Mouse (Mus musculus) adrenal gland, adult 18-20 months (tissue): ENCODE measurements around the gene Olfr259. TPM values are rescaled to one million over a fixed set of nuclear protein-coding genes. Genes with fewer than 3 reads are reported as not detected.

Source experiments
- DNase-seq, 2 experiments: peaks; one replicate each; pipeline ENCODE4 v3.0.0; 2021 to 2022; ENCODE audit warnings: low spot score in 2 of 2
- long read RNA-seq, 2 experiments: library from polyadenylated mRNA; stranded (forward); transcript quantifications; one replicate each; pipeline ENCODE4 v2.0.0; 2021
- total RNA-seq, 2 experiments: library from RNA; stranded (reverse); gene quantifications; 1 replicate in 1 of 2; 2 replicates in 1 of 2; pipeline ENCODE4 v1.2.3; 2021

Olfr259 gene
- not detected for total RNA-seq
- long read RNA-seq, experiment 1 = 0 reads
- long read RNA-seq, experiment 2 = 0 reads

DNA sequence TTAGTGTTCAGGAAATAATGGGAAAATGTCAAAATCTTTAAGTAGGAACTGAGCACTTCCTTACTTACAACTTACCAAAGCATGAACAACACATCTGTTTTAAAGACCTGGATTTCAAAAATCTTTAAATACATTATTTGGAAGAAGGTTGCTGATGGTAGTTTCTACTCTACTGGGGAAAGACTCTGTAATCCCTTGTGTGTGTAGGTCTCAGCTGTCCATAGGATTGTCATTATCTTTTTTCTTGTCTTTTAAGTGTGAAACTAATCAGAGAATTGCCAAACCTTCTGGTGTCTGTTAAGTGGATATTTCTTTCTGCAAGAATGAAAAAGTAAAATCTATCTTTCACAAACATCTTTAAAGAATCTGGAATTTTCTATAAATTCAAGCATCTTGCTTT is at the start of gene Olfr259:
TSS of gene Olfr259 (minus strand) at position 101 of the 400 bp plus-strand sequence.
- no peak for DNase-seq

DNA sequence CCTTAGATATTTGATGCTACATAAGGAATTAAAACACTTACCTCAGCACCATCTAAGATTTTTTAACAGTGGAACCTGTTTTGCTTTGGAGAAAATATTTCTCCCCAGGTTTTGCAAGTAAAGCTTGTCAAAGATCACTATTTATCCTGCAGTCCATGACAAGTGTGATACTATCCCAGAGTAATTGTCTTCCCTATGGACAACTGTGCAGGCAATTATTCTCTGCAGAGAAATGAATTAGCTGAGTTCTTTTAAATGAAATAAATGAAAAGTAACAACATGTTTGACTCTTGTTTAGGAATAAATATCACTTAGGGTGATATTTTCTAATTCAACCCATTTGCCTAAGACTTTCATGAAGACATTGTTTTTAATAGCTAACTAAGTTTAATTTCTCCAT is 38.2 kb upstream of the Olfr259 start, which contains the start of gene Olfr1111:
TSS of gene Olfr1111 (minus strand) at position 101 of the 400 bp plus-strand sequence.
- DNase-seq = no peak

DNA sequence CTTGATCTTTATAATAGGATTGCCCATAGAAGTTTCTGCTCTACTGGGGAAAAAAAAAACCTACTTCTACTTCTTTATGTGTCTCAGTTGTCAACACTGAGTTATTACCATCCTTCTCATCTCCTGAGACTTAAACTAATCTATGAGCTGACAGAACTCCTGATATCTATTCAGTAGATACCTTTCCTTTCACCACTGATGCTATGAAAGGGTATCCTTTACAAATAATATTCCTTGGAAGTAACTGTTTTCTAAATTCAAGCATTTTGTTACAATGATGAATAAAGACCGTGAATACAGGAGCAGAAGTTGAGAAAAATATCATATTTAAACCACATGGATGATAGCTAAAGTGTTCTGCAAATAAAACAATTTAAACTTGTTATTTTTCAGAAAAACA is 25.8 kb upstream of the Olfr259 start, which contains the start of gene Olfr1110:
TSS of gene Olfr1110 (minus strand) at position 101 of the 400 bp plus-strand sequence.
- DNase-seq = no peak

DNA sequence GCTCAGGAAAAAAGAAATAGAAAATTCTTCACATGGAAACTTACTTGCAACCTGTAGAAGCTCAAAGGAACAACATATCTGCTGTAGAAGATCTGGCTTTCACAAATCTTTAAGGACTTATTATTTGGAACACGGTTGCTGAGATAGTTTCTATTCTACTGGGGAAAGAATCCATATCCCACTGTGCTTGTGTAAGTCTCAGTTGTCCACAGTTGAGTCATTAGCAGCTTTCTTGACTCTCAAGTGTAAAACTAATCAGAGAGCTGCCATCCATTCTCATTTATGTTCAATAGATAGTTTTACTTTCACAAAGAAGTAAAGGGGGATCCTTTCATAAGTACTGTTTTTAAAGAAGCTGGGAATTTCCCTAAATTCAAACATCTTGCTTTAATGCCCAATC is 18.5 kb downstream of the Olfr259 start, which contains the start of gene Olfr1109:
TSS of gene Olfr1109 (minus strand) at position 101 of the 400 bp plus-strand sequence.
- DNase-seq = no peak

DNA sequence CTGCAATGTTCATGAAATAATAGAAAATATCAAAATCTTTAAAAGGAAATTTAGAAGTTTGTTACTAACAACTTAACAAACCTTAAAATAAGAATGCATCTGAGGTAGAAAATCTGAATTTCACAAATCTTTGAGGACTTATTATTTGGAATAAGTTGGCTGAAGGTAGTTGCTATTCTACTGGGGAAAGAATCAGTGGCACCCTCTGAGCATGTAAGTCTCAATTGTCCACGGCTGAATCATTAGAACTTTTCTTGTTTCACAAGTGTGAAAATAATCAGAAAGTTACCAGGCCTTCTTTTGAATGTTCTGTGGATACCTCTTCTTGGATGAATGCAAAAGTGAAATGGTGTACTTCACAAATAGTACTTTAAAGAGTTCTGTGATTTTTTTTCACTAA is 38.6 kb downstream of the Olfr259 start, which contains the start of gene Olfr1107:
TSS of gene Olfr1107 (minus strand) at position 101 of the 400 bp plus-strand sequence.
- no peak for DNase-seq

Other genes with a start within 250 kb of the Olfr259 start
- gene Gm13723, start 239.8 kb downstream of the Olfr259 start, total RNA-seq = not detected
- not detected for gene Olfr1097, start 222.4 kb downstream of the Olfr259 start, total RNA-seq
- gene Olfr1098, start 190.0 kb downstream of the Olfr259 start, total RNA-seq = not detected
- not detected for gene Olfr1099, start 153.9 kb downstream of the Olfr259 start, total RNA-seq
- not detected for gene Olfr1100, start 134.6 kb downstream of the Olfr259 start, total RNA-seq
- gene Olfr1101, start 123.3 kb downstream of the Olfr259 start, total RNA-seq = not detected
- not detected for gene Olfr1102, start 116.2 kb downstream of the Olfr259 start, total RNA-seq
- not detected for gene Olfr1104, start 87.5 kb downstream of the Olfr259 start, total RNA-seq
- gene Olfr1105, start 78.0 kb downstream of the Olfr259 start, total RNA-seq = not detected
- gene Olfr1106, start 62.3 kb downstream of the Olfr259 start, total RNA-seq = not detected
- not detected for gene Olfr1107, start 38.8 kb downstream of the Olfr259 start, total RNA-seq
- not detected for gene Olfr1109, start 18.6 kb downstream of the Olfr259 start, total RNA-seq
- not detected for gene Olfr1110, start 25.7 kb upstream of the Olfr259 start, total RNA-seq
- not detected for gene Olfr1111, start 38.1 kb upstream of the Olfr259 start, total RNA-seq
- gene Olfr1112, start 73.2 kb upstream of the Olfr259 start, total RNA-seq = not detected
- not detected for gene Olfr1113, start 94.4 kb upstream of the Olfr259 start, total RNA-seq
- not detected for gene Olfr1115, start 133.4 kb upstream of the Olfr259 start, total RNA-seq
- gene Olfr1116, start 153.0 kb upstream of the Olfr259 start, total RNA-seq = not detected
- not detected for gene Olfr1118, start 193.0 kb upstream of the Olfr259 start, total RNA-seq
- gene Olfr1120, start 240.2 kb upstream of the Olfr259 start, total RNA-seq = not detected